Mouse (Mus musculus): Measurements from ENCODE around the gene Nip7. TPM values are rescaled to one million over a fixed set of nuclear protein-coding genes. Genes with fewer than 3 reads are reported as not detected.

Gene Nip7
- polyA plus RNA-seq, 1 experiment from 2014 or later: 72.5 TPM

DNA sequence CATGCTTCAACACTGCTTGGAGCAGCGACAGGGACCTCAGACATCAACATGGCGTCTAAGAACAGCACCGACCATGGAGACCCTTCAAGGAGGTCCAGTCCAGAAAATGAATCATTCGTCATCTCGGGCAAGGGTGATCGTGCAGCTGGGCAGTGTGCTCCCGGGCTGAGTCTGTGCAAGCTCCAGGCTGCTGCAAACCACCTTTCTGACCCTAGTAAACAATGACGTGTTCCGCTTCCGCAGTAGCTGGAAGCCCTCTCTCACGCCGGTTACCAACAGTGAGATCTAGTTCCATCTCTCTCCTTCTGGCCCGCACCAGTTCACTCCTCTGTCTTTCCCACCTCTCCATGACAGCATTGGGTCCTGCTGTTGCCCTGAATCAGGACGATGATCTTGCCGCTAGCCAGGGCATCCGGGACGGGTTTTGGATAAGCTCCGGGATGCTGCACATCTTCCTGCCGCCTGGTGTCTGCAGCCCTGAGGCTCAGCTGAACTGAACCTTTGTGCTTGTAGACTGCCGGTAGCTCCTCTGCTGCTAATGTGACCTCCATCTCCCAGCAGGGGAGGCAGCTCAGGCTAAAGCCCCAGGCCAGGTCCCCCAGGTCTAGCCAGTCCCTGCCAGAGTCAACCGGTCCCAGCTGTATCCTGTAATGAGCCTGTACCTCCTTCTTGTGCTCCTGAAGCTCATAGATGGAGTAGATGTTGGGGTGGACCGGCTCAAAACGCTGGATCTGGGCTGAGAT is 52.5 kb downstream of the Nip7 start:
- Histone ChIP-seq H3K9me3 (replicated peaks) (no peaks in the 10 kb centered on the region), H3K27ac (no peak overlapping the region), H3K4me2 (peak overlapping the region; percentile 41), H3K36me3 (no peaks in the 10 kb centered on the region), H3K27me3 (no peaks in the 10 kb centered on the region), H3K9ac (no peak overlapping the region), H3K4me1 (replicated peaks) (peaks cover 10% of the 10 kb centered on the region), H3K4me3 (replicated peaks) (peak overlapping the region; percentile 30)
- WGBS (ENCODE audit: insufficient replicate concordance): 67% methylated on average over 23 of the region's 23 CpGs
- DNase-seq (no peak), ATAC-seq (ENCODE audit: low read depth) (0 out of 2 replicates have a peak, but pooled peaks have one; percentile 36)

GRCm38 (mm10) chr8:107109816-107110435 is 53.2 kb downstream of the Nip7 start:
- Histone ChIP-seq H3K9ac (no peak overlapping the region), H3K4me1 (replicated peaks) (peaks cover 18% of the 10 kb centered on the region), H3K4me2 (no peak overlapping the region), H3K27ac (no peak overlapping the region), H3K9me3 (replicated peaks) (no peaks in the 10 kb centered on the region), H3K4me3 (replicated peaks) (no peak overlapping the region), H3K36me3 (no peaks in the 10 kb centered on the region), H3K27me3 (no peaks in the 10 kb centered on the region)
- ATAC-seq (ENCODE audit: low read depth): 0 out of 2 replicates have a peak, but pooled peaks have one; percentile 29
- no peak for DNase-seq
- WGBS (ENCODE audit: insufficient replicate concordance): 58% methylated on average over 5 of the region's 5 CpGs

Small RNAs within 50 kb of the gene (microRNA-seq; reads per million reads assigned to microRNA genes)
- not detected for gene Mir7075

Other genes with a start within 250 kb of the Nip7 start
- gene Has3, start 186.6 kb upstream of the Nip7 start, polyA plus RNA-seq (2015; fragmentation: Nextera tagmentation; extraction: Ambion mirVana): 0.02 TPM in 1 of 2 replicates, not detected in the other
- 57.4 and 62.3 TPM in 2 replicates for gene Utp4, start 163.2 kb upstream of the Nip7 start, polyA plus RNA-seq (2015; fragmentation: Nextera tagmentation; extraction: Ambion mirVana)
- gene Sntb2, start 121.1 kb upstream of the Nip7 start, polyA plus RNA-seq (2015; fragmentation: Nextera tagmentation; extraction: Ambion mirVana): 1.4 and 1.6 TPM in 2 replicates
- 26.8 and 29.5 TPM in 2 replicates for gene Vps4a, start 25.7 kb upstream of the Nip7 start, polyA plus RNA-seq (2015; fragmentation: Nextera tagmentation; extraction: Ambion mirVana)
- gene Pdf, start 8.3 kb upstream of the Nip7 start, polyA plus RNA-seq (2015; fragmentation: Nextera tagmentation; extraction: Ambion mirVana): 26.1 and 26.4 TPM in 2 replicates
- 21.4 and 23.0 TPM in 2 replicates for gene Cog8, start 188 bp upstream of the Nip7 start, polyA plus RNA-seq (2015; fragmentation: Nextera tagmentation; extraction: Ambion mirVana)
- 4.1 and 4.4 TPM in 2 replicates for gene Tmed6, start 8.8 kb downstream of the Nip7 start, polyA plus RNA-seq (2015; fragmentation: Nextera tagmentation; extraction: Ambion mirVana)
- gene Terf2, start 39.7 kb downstream of the Nip7 start, polyA plus RNA-seq (2015; fragmentation: Nextera tagmentation; extraction: Ambion mirVana): 8.1 and 9.3 TPM in 2 replicates
- gene Cyb5b, start 93.8 kb downstream of the Nip7 start, polyA plus RNA-seq (2015; fragmentation: Nextera tagmentation; extraction: Ambion mirVana): 32.8 and 41.4 TPM in 2 replicates
- gene Nfat5, start 236.6 kb downstream of the Nip7 start, polyA plus RNA-seq (2015; fragmentation: Nextera tagmentation; extraction: Ambion mirVana): 1.5 TPM in 2 replicates